Mouse (Mus musculus): ENCODE data around the gene Hoxd4. TPM values are rescaled to one million over a fixed set of nuclear protein-coding genes. Genes with fewer than 3 reads are reported as not detected.

Hoxd4 gene
- polyA plus RNA-seq, 1 experiment from 2014 or later = 4.9 TPM

MicroRNAs encoded within 50 kb of the gene (microRNA counts, 519-probe panel; counts per million panel counts)
- microRNA mmu-miR-10b = 4,746 counts per million, percentile 95 among the panel's probes with 10 or more counts

Small RNAs within 50 kb of the gene (microRNA-seq; reads per million reads assigned to microRNA genes)
- not detected for gene Gm44463
- gene Mir10b = 66,701 reads per million, percentile 99 among the genes with 10 or more reads in this experiment

Other genes with a start within 250 kb of the Hoxd4 start
- 18.1 and 20.7 TPM in 2 replicates for gene Lnpk, start 132.5 kb upstream of the Hoxd4 start, polyA plus RNA-seq (2015; fragmentation: Nextera tagmentation; extraction: Ambion mirVana)
- not detected in 2 replicates for gene Evx2, start 52.4 kb upstream of the Hoxd4 start, polyA plus RNA-seq (2015; fragmentation: Nextera tagmentation; extraction: Ambion mirVana)
- 0.24 and 0.36 TPM in 2 replicates for gene Hoxd13, start 43.6 kb upstream of the Hoxd4 start, polyA plus RNA-seq (2015; fragmentation: Nextera tagmentation; extraction: Ambion mirVana)
- gene Hoxd12, start 36.9 kb upstream of the Hoxd4 start, polyA plus RNA-seq (2015; fragmentation: Nextera tagmentation; extraction: Ambion mirVana) = 4.5 and 4.7 TPM in 2 replicates
- gene Hoxd11, start 32.4 kb upstream of the Hoxd4 start, polyA plus RNA-seq (2015; fragmentation: Nextera tagmentation; extraction: Ambion mirVana) = 13.9 and 17.9 TPM in 2 replicates
- 33.5 and 38.5 TPM in 2 replicates for gene Hoxd10, start 20.0 kb upstream of the Hoxd4 start, polyA plus RNA-seq (2015; fragmentation: Nextera tagmentation; extraction: Ambion mirVana)
- gene Hoxd9, start 14.2 kb upstream of the Hoxd4 start, polyA plus RNA-seq (2015; fragmentation: Nextera tagmentation; extraction: Ambion mirVana) = 38.2 and 38.4 TPM in 2 replicates
- gene Hoxd8, start 7.3 kb upstream of the Hoxd4 start, polyA plus RNA-seq (2015; fragmentation: Nextera tagmentation; extraction: Ambion mirVana) = 41.0 and 45.6 TPM in 2 replicates
- gene Hoxd3, start within 50 bp of the Hoxd4 start, polyA plus RNA-seq (2015; fragmentation: Nextera tagmentation; extraction: Ambion mirVana) = 14.6 and 15.4 TPM in 2 replicates
- gene Gm28230, start 14.8 kb downstream of the Hoxd4 start, polyA plus RNA-seq (2015; fragmentation: Nextera tagmentation; extraction: Ambion mirVana) = 1.3 and 2.1 TPM in 2 replicates
- 0.99 and 1.00 TPM in 2 replicates for gene Hoxd1, start 51.1 kb downstream of the Hoxd4 start, polyA plus RNA-seq (2015; fragmentation: Nextera tagmentation; extraction: Ambion mirVana)
- 133 and 136 TPM in 2 replicates for gene Mtx2, start 113.9 kb downstream of the Hoxd4 start, polyA plus RNA-seq (2015; fragmentation: Nextera tagmentation; extraction: Ambion mirVana)

All from kidney, embryonic 16.5 days (tissue).